Mouse (Mus musculus) heart, adult 18-20 months (tissue): ENCODE data around the gene Phospho1. TPM values are rescaled to one million over a fixed set of nuclear protein-coding genes. Genes with fewer than 3 reads are reported as not detected.
A peak's percentile ranks its signal among the peaks of the same experiment; 100 is the strongest.
"Not testable (repeated sequence)": the region's sequence is repeated elsewhere in the genome, so short reads cannot be mapped to it uniquely, and the experiment has no call there.

Experiments
- DNase-seq, 2 experiments: peaks; one replicate each; pipeline ENCODE4 v3.0.0; 2021 to 2022; ENCODE audit warnings: mixed read lengths in 1 of 2
- total RNA-seq, 2 experiments: library from RNA; stranded (reverse); gene quantifications; 2 replicates each; pipeline ENCODE4 v1.2.3; 2021

The Phospho1 gene
- total RNA-seq, 2 experiments from 2014 or later, result 165 to 174 TPM

DNA sequence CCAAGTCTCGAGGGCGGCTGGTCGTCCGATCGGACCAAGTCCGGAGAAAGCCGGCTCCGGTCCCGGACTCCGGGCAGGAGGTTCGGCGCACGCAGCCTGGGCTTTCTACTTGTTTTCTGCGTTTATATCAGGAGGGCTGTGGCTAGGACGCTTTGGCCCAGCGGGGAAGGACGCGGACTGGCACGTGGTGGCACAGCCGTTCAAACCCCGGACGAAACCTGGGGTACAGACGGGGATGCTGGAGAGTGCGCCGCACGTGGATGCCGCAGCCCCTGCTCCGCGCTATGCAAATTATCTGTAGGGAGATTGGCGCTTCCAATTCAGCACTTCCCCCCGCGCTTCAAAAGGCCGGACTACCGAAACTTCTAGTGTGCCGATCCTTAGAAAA lies 35.2 kb downstream of the Phospho1 start:
- DNase-seq, result no peak

- no peak for DNase-seq
These were observed 35.8 kb downstream of the Phospho1 start for GRCm38 (mm10) chr11:95860071-95860490.

GRCm38 (mm10) chr11:95861397-95861796 lies 37.1 kb downstream of the Phospho1 start:
- no peak for DNase-seq

DNA sequence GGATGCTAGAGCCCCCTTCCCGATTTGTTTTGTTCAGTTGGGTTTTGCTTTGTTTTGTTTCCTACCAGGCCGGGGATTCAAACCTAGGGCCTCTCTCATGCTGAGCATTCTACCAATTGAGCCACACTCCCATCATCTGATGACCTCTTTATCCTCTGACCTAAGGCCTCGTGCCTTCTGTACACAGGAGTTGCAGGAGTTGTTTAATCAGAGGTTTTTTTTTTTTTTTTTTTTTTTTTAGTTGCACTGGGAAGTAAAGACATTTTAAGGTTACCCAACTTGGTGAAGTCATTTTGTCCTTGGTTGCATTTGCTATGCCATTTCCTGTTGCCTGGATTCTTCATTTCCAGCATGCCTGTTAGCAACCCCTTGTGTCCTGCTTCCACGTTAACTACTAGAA lies 45.1 kb downstream of the Phospho1 start:
- DNase-seq, result no peak

GRCm38 (mm10) chr11:95869918-95870470 lies 45.7 kb downstream of the Phospho1 start:
- no peak for DNase-seq

DNA sequence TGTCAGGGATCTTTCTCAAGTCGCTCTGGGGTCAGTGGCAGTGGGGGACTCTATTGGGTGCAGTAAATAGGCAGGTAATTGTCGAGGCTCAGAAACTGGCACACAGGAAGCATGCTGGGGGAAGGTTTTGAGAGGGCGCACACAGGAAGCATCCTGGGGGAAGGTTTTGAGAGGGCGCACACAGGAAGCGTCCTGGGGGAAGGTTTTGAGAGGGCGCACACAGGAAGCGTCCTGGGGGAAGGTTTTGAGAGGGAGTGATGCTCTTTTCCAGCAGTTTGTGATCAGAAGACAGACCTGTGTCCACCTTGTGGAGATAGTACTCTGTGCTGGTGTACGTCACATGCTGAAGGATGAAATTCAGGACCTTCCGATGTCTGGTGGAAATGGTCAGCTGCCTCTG lies 51.5 kb downstream of the Phospho1 start:
- no peak for DNase-seq

DNA sequence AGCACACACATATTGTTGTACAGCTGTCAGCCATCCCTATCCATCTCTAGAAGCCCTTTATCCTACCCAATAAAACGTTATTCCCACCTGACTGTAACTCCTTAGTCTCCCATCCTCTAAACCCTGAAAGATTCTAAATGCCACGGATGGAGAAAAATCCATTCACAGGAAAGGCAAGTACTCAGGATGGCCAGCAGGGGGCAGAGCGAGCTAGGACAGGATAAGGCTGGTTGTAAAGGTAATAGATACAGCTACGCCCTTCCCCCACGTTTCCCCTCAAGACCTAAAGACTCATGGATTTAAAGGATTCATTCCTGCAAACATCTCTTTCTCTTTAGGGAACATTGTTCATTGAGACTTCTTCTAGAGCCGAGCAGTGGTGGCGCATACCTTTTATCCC lies 52.0 kb downstream of the Phospho1 start:
- DNase-seq, result peak; percentile 23 to 79

DNA sequence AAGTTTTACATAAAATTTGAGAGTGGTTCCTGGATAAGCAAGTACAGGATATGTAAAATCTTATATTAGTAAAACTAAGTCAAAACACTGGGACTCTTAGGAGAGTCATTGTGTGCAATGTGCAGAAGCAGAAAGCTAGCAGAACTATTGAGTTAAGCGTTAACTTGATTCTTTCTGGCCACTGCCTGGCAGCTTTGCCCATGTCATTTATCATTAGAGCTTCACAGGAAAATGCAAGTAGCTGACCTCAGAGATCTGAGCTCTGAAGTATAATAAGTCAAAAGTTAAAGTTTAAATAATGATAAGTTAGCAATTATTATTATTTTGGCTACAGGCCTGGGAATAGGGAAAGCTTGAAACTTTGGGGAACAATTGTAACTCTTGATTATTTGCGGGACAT lies 55.6 kb downstream of the Phospho1 start:
- DNase-seq, result not testable (repeated sequence)

Other genes starting within 250 kb of the Phospho1 start
- under 1 TPM; 0.37 to 0.64 TPM for gene Ngfr, start 236.8 kb upstream of the Phospho1 start, total RNA-seq
- gene Phb, start 157.5 kb upstream of the Phospho1 start, total RNA-seq, result 100 to 1,000 TPM; 428 to 436 TPM
- 10 to 100 TPM; 49.4 to 52.2 TPM for gene Zfp652, start 111.8 kb upstream of the Phospho1 start, total RNA-seq
- gene B130006D01Rik, start 100.9 kb upstream of the Phospho1 start, total RNA-seq, result under 1 TPM; 0.15 to 0.28 TPM
- 10 to 100 TPM; 19.2 to 22.1 TPM for gene Gngt2, start 12.7 kb downstream of the Phospho1 start, total RNA-seq
- gene Abi3, start 18.0 kb downstream of the Phospho1 start, total RNA-seq, result 1 to 10 TPM; 9.2 to 9.9 TPM
- gene B4galnt2, start 90.4 kb downstream of the Phospho1 start, total RNA-seq, result not detected
- under 1 TPM; 0.05 to 0.35 TPM for gene Igf2bp1, start 181.4 kb downstream of the Phospho1 start, total RNA-seq
- gene Gip, start 200.0 kb downstream of the Phospho1 start, total RNA-seq, result not detected
- gene Snf8, start 210.4 kb downstream of the Phospho1 start, total RNA-seq, result 10 to 100 TPM; 43.6 to 44.9 TPM
- 10 to 100 TPM; 32.0 to 32.3 TPM for gene Ube2z, start 240.9 kb downstream of the Phospho1 start, total RNA-seq